Mouse (Mus musculus): ENCODE results near the gene Rdh14. TPM values are rescaled to one million over a fixed set of nuclear protein-coding genes. Genes with fewer than 3 reads are reported as not detected.

The Rdh14 gene
- 1.6 and 13.7 TPM in 2 replicates for polyA plus RNA-seq (2012; ENCODE audit: insufficient read depth, low replicate concordance)

DNA sequence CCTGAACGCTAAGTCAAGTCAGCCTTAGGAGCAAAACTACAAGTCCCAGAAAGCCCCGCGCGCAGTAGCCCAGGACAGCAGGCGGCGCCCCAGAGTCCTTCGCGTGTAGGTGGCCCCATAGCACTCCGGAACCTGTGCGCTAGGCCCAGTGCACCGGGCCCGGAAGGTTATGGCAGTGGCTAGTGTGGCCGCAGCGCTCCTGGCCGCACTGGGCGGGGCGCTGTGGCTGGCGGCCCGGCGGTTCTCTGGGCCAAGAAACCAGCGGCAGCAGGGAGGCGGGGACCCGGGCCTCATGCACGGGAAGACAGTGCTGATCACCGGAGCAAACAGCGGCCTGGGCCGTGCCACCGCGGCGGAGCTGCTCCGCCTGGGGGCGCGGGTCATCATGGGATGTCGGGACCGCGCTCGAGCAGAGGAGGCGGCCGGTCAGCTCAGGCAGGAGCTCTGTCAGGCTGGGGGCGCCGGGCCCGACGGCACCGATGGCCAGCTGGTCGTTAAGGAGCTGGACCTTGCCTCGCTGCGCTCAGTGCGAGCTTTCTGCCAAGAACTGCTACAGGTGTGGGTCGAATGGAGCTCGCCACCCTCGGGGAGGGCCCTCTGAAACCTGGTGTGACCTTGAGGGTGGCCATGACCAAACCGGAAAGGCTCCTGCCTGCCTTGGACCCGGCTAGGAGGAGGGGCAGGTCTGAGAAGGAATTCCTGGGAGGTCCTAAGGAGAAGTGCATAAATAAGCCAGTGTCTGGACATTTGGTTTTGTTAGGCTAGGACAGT is at the start of gene Rdh14:
Gene Rdh14 (plus strand): TSS at position 102 of the 771 bp plus-strand sequence.
- TF ChIP-seq GATA1 (IDR thresholded peaks at IDR 0.05; ENCODE audit: borderline replicate concordance, low read length): no peak
- TF ChIP-seq FLI1 (IDR thresholded peaks at IDR 0.05; ENCODE audit: low read length): no peak
- Histone ChIP-seq H3K9me3 (no peaks in the 10 kb centered on the region), H3K4me1 (peaks cover 10% of the 10 kb centered on the region), H3K36me3 (replicated peaks; ENCODE audit: low read length) (peaks cover 14% of the 10 kb centered on the region), H3K4me3 (replicated peaks) (peak within 1 kb of the TSS; percentile 99), H3K27me3 (replicated peaks) (no peaks in the 10 kb centered on the region)

DNA sequence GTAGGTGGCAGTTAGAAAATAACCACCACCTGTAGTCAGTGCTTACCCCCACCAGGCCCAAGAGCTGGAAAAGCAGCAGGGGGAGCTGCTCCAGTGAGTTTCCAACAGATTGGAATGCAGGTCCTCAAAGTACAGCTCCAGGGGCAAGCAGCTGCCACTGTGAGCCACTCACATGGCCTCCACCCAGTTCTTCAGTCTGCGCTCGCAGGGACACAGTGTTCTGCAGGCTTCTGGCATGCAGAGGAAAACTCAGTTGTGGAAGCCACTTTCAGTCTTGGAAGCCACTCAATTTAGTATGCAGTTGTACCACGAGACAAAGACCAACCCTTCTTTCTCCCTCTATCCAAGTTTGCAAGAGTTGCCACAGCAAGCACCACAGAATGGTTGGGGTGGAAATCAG is 39.9 kb upstream of the Rdh14 start:
- H3K9me3 ChIP-seq: no peaks in the 10 kb centered on the region
- no peaks in the 10 kb centered on the region for H3K36me3 ChIP-seq (replicated peaks; ENCODE audit: low read length)
- H3K4me1 ChIP-seq: no peaks in the 10 kb centered on the region
- TF ChIP-seq FLI1 (IDR thresholded peaks at IDR 0.05; ENCODE audit: low read length) (no peak), GATA1 (IDR thresholded peaks at IDR 0.05; ENCODE audit: borderline replicate concordance, low read length) (no peak)
- H3K4me3 ChIP-seq (replicated peaks): no peak overlapping the region
- H3K27me3 ChIP-seq (replicated peaks): no peaks in the 10 kb centered on the region

DNA sequence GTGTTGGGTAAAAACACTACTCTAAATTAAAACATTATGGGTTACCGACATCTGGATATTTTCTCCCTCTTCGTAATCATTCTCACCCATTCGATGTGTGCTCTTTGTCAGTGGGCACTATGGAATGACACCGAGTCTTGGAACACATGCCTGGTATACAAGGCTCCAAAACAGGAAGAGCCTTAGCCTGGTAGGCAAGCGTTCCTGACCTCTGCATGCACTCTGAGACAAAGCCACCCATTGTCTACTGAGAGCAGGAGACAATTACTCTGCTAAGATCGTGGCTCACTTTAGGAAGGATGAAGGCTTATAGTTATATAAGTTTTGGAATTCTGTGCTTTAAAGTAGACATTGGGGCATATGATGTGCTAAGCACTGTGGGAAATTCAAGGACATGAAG is 32.8 kb upstream of the Rdh14 start:
- Histone ChIP-seq H3K4me1 (no peaks in the 10 kb centered on the region), H3K4me3 (replicated peaks) (no peak overlapping the region), H3K27me3 (replicated peaks) (no peaks in the 10 kb centered on the region), H3K9me3 (no peaks in the 10 kb centered on the region), H3K36me3 (replicated peaks; ENCODE audit: low read length) (no peaks in the 10 kb centered on the region)
- TF ChIP-seq GATA1 (IDR thresholded peaks at IDR 0.05; ENCODE audit: borderline replicate concordance, low read length) (no peak), FLI1 (IDR thresholded peaks at IDR 0.05; ENCODE audit: low read length) (no peak)

DNA sequence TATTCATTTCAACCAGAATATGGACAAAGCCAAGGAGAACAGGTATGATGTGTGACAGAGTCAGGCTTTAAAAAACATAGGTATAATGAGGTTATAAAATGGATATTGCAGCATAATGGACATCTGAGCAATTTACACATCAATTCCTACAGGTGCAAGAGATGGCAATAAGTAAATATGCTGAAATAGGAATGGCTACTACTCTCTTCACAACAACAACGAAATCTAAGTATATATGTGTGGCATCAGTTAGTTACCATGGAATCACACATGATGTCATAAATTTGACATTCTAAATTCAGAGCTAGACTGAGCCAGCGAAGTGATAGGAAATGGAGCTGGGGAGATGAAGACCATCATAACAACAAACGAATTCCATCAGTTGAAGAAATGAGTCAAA is 20.9 kb upstream of the Rdh14 start, which contains the start of gene Nt5c1b:
Gene Nt5c1b (plus strand): TSS at position 301 of the 400 bp plus-strand sequence.
- Histone ChIP-seq H3K4me3 (replicated peaks) (no peak within 1 kb of the TSS), H3K36me3 (replicated peaks; ENCODE audit: low read length) (no peaks in the 10 kb centered on the region), H3K9me3 (peaks cover 5% of the 10 kb centered on the region; the same call in 1 of the 2 replicates), H3K27me3 (replicated peaks) (no peaks in the 10 kb centered on the region), H3K4me1 (no peaks in the 10 kb centered on the region)
- TF ChIP-seq FLI1 (IDR thresholded peaks at IDR 0.05; ENCODE audit: low read length): no peak

DNA sequence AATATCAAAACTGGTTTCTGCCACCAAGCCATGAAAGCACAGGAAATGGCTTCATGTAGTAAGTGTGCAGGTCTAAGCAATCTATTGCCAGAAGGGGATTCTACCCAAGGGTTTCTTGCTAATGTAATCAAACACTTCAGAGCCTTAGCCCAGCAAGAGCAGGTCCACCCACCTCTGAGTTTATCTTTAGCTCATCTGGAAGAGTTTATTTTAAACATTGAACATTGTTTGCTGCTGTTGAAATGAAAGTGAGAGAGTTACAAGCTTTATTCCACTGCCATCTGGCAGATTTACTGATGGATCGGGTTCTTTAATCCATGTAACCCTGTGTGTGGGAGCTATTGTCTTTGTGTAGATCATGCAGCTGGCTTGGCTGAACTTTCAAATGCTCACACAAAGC is 10.2 kb downstream of the Rdh14 start:
- no peak for TF ChIP-seq FLI1 (IDR thresholded peaks at IDR 0.05; ENCODE audit: low read length)
- no peak for TF ChIP-seq GATA1 (IDR thresholded peaks at IDR 0.05; ENCODE audit: borderline replicate concordance, low read length)
- H3K9me3 ChIP-seq: 0 out of 2 replicates have a peak, but pooled peaks cover 5% of the 10 kb centered on the region
- H3K4me1 ChIP-seq: peaks cover 7% of the 10 kb centered on the region
- H3K36me3 ChIP-seq (replicated peaks; ENCODE audit: low read length): no peaks in the 10 kb centered on the region
- H3K4me3 ChIP-seq (replicated peaks): no peak overlapping the region
- no peaks in the 10 kb centered on the region for H3K27me3 ChIP-seq (replicated peaks)

DNA sequence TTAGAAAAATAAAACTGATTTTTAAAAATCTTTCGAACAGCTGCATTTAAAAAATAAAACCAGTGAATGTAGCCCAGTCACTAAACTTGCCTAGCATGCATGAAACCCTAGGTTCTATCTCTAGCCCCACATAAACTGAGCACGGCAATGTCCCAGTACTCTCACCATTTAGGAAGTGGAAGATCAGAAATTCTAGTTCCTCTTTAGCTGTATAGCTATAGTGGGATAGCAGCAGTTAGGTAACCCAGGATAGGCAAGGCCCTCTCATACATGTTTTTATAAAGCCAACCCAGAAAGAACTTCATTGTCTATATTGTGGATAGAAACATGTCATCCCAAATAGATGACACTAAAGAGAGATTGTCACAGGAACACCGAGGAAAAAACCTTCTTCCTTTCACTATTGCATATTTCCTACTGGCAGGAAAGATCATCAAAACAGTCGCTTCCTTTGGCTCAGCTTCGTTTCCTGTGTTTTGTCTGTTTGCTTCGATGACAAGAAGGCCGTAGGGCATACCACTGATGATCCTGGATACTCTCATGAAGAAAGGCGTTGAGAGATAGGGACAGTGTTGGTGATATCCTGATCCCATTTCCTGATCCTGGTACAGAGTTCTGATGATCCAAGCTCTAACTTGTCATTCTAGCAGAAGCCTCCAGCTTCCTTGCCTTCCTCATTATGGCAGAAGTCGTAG is 12.0 kb downstream of the Rdh14 start:
- H3K4me1 ChIP-seq: peaks cover 7% of the 10 kb centered on the region
- H3K9me3 ChIP-seq: 0 out of 2 replicates have a peak, but pooled peaks cover 5% of the 10 kb centered on the region
- no peaks in the 10 kb centered on the region for H3K27me3 ChIP-seq (replicated peaks)
- H3K36me3 ChIP-seq (replicated peaks; ENCODE audit: low read length): no peaks in the 10 kb centered on the region
- TF ChIP-seq FLI1 (IDR thresholded peaks at IDR 0.05; ENCODE audit: low read length) (no peak), GATA1 (IDR thresholded peaks at IDR 0.05; ENCODE audit: borderline replicate concordance, low read length) (no peak)
- H3K4me3 ChIP-seq (replicated peaks): no peak overlapping the region

DNA sequence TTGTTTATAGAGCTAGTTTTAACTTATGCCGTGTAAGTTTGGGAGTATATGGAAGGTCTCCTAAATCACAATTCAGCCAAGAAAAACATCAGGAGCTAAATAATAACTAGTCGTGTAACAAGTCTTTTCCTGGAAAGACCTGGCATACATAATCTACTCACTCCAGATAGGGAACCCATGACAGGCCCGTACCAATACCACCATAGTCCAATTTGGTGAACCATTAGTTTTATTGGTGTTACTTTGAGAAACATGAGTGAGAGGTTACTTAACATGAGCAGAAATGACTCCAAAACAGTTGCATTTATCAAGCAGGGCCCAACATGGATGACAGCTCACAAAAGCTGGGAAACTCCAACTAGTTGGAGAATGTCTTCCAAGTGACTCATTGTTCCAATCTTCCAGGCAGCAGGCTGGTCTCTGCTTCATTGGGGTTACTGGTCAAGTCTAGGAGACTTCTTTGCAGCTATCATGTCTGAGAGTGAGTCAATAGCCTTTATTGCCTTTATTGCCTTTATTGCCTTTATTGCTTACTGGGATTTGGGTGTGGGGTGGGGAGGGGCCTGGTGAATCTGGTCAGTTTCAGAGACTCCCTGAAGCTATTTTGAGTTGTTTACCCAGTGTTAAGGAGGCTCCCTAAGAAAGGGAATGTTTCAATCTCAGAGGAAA is 20.1 kb downstream of the Rdh14 start:
- Histone ChIP-seq H3K4me1 (no peaks in the 10 kb centered on the region), H3K36me3 (replicated peaks; ENCODE audit: low read length) (no peaks in the 10 kb centered on the region), H3K9me3 (0 out of 2 replicates have a peak, but pooled peaks cover 3% of the 10 kb centered on the region), H3K27me3 (replicated peaks) (no peaks in the 10 kb centered on the region), H3K4me3 (replicated peaks) (no peak overlapping the region)
- TF ChIP-seq GATA1 (IDR thresholded peaks at IDR 0.05; ENCODE audit: borderline replicate concordance, low read length) (no peak), FLI1 (IDR thresholded peaks at IDR 0.05; ENCODE audit: low read length) (no peak)

DNA sequence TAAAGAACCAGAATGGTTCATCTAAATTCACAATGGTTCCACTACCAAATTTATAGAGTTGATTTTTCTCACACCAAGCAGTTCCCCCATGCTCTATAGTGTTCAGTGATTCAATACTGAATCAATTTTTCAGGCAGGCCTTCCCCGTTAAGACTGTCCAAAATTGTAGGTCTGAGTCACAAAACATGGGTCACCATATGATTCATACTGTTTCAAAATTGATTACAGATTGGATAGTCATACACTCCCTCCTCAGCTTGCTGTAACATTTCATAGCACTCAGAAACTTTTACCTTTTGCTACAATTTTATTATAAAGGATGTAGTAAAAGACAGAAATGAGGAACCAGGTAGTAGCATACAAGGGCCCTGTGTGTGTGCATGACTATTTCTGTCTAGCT is 20.9 kb downstream of the Rdh14 start:
- no peaks in the 10 kb centered on the region for H3K4me1 ChIP-seq
- TF ChIP-seq GATA1 (IDR thresholded peaks at IDR 0.05; ENCODE audit: borderline replicate concordance, low read length): no peak
- TF ChIP-seq FLI1 (IDR thresholded peaks at IDR 0.05; ENCODE audit: low read length): no peak
- no peak overlapping the region for H3K4me3 ChIP-seq (replicated peaks)
- H3K9me3 ChIP-seq: 0 out of 2 replicates have a peak, but pooled peaks cover 3% of the 10 kb centered on the region
- no peaks in the 10 kb centered on the region for H3K36me3 ChIP-seq (replicated peaks; ENCODE audit: low read length)
- H3K27me3 ChIP-seq (replicated peaks): no peaks in the 10 kb centered on the region

DNA sequence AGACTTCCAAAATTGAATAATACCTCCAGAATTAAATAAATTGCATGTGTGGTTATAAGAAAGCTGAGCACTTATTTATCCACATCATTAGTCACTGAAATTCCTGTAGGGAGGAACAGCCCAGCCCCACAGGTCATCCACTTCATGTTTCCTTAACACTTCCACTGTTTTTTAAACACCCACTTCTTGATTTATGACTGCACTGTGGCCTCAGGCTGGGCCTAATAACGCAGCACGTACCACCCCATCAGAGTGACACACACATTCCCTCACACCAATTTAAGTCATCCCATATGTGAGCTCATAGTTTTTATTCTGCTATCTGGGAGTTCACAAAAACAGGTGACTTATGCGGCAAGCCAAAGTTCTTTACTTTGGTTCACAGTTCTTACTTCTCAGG is 31.8 kb downstream of the Rdh14 start:
- no peak for TF ChIP-seq FLI1 (IDR thresholded peaks at IDR 0.05; ENCODE audit: low read length)
- TF ChIP-seq GATA1 (IDR thresholded peaks at IDR 0.05; ENCODE audit: borderline replicate concordance, low read length): no peak
- H3K4me1 ChIP-seq: no peaks in the 10 kb centered on the region
- H3K36me3 ChIP-seq (replicated peaks; ENCODE audit: low read length): no peaks in the 10 kb centered on the region
- no peaks in the 10 kb centered on the region for H3K9me3 ChIP-seq
- H3K4me3 ChIP-seq (replicated peaks): no peak overlapping the region
- H3K27me3 ChIP-seq (replicated peaks): no peaks in the 10 kb centered on the region
